Mouse (Mus musculus) ES-E14 (cell line): ENCODE results near the gene Rnf2. TPM values are rescaled to one million over a fixed set of nuclear protein-coding genes. Genes with fewer than 3 reads are reported as not detected.
"Not testable (repeated sequence)": the region's sequence is repeated elsewhere in the genome, so short reads cannot be mapped to it uniquely, and the experiment has no call there.

ENCODE experiments used
- DNase-seq: peaks from one replicate; pipeline ENCODE4 v3.0.0-alpha.2; 2013; ENCODE audit warnings: low read depth, low spot score
- H3K27ac ChIP-seq: 2 replicates; pipeline ENCODE4 v1.5.1; 2012; ENCODE audit warnings: low read depth, mild to moderate bottlenecking, low read length, moderate library complexity, mixed read lengths; ENCODE audit not compliant: poor library complexity, insufficient read depth, severe bottlenecking
- H3K36me3 ChIP-seq: 2 replicates; pipeline ENCODE4 v1.6.1; 2012; ENCODE audit warnings: mild to moderate bottlenecking, low read length, moderate library complexity, mixed read lengths; ENCODE audit not compliant: control insufficient read depth, poor library complexity, insufficient read depth, severe bottlenecking
- H3K4me1 ChIP-seq, 2 experiments: fragments of 150-350 bp in 1 of 2; sonication (generic) in 1 of 2; 2 replicates each; pipeline ENCODE4 v1.6.1; 2012; ENCODE audit warnings: low read length in 2 of 2, mild to moderate bottlenecking in 1 of 2, mixed read lengths in 1 of 2; ENCODE audit not compliant: control insufficient read depth in 2 of 2, insufficient read depth in 2 of 2, poor library complexity in 1 of 2
- H3K4me3 ChIP-seq, 2 experiments: fragments of 150-350 bp in 1 of 2; sonication (generic) in 1 of 2; 2 replicates each; pipeline ENCODE4 v1.5.1; 2012; ENCODE audit warnings: low read length in 2 of 2, low read depth in 1 of 2, mild to moderate bottlenecking in 1 of 2, mixed read lengths in 1 of 2; ENCODE audit not compliant: insufficient read depth in 1 of 2, poor library complexity in 1 of 2, severe bottlenecking in 1 of 2
- H3K9ac ChIP-seq: 2 replicates; pipeline ENCODE4 v1.6.1; 2012; ENCODE audit warnings: low read depth, mild to moderate bottlenecking, low read length, mixed read lengths; ENCODE audit not compliant: poor library complexity, insufficient read depth, severe bottlenecking
- H3K9me3 ChIP-seq: fragments of 150-350 bp; sonication (generic); 2 replicates; pipeline ENCODE4 v1.6.1; 2012; ENCODE audit warnings: low read depth, mild to moderate bottlenecking, low read length; ENCODE audit not compliant: control insufficient read depth, insufficient read depth
- CHD2 ChIP-seq: IDR thresholded peaks from 2 replicates; pipeline ENCODE4 v1.6.1; 2014; ENCODE audit warnings: mild to moderate bottlenecking, low read depth, low read length, inconsistent platforms
- HCFC1 ChIP-seq: IDR thresholded peaks from 2 replicates; pipeline ENCODE4 v1.6.1; 2012; ENCODE audit warnings: low read length, inconsistent platforms, borderline replicate concordance; ENCODE audit not compliant: insufficient read depth
- MAFK ChIP-seq: IDR thresholded peaks from 2 replicates; pipeline ENCODE4 v1.6.1; 2014; ENCODE audit warnings: mild to moderate bottlenecking, low read depth, low read length, inconsistent platforms; ENCODE audit not compliant: insufficient read depth
- ZC3H11A ChIP-seq: IDR thresholded peaks from 2 replicates; pipeline ENCODE4 v1.6.1; 2012; ENCODE audit warnings: low read depth, mild to moderate bottlenecking, inconsistent platforms, low read length, borderline replicate concordance
- ZNF384 ChIP-seq: IDR thresholded peaks from 2 replicates; pipeline ENCODE4 v1.6.1; 2012; ENCODE audit warnings: low read depth, low read length, inconsistent platforms
- in situ Hi-C, 2 experiments: fragments of 600-800 bp; cut with MboI; formaldehyde crosslinking; loops; one replicate each; pipeline ENCODE4 v1.15.1; 2025; ENCODE audit warnings: low sequenced_read_pairs in 2 of 2, inconsistent platforms in 1 of 2; ENCODE audit not compliant: unreplicated experiment in 2 of 2
- total RNA-seq: library from RNA; depleted of rRNA; stranded (reverse); fragments of 300-350 nt; gene quantifications from 2 replicates; pipeline ENCODE4 v1.2.3, GENCODE M21; 2012

Rnf2 gene
- total RNA-seq, 1 experiment, result 58.9 TPM

- no peak overlapping the region for H3K4me3 ChIP-seq
- H3K9me3 ChIP-seq, result no peaks in the 10 kb centered on the region
- in situ Hi-C loops, result loop anchor here in 1 of 2 experiments (10.0 kb wide), 1 partner anchor 221 kb away; no protein-coding TSS in a partner anchor
- DNase-seq, result no peak
- peaks cover 0 to 3% of the 10 kb centered on the region in 2 experiments; a peak in 1 of 4 replicates for H3K4me1 ChIP-seq
- H3K36me3 ChIP-seq, result peaks cover 2% of the 10 kb centered on the region
- H3K9ac ChIP-seq, result no peak overlapping the region
- no peak for TF ChIP-seq HCFC1
- TF ChIP-seq ZC3H11A, result 0 out of 2 replicates have a peak, but pooled peaks have one; percentile 30
- H3K27ac ChIP-seq, result no peak overlapping the region
Measured at GRCm38 (mm10) chr1:151483568-151483967, 17.2 kb downstream of the Rnf2 start.

- Histone ChIP-seq H3K4me3 (no peak overlapping the region), H3K9ac (no peak overlapping the region), H3K27ac (no peak overlapping the region), H3K4me1 (peaks cover 0 to 3% of the 10 kb centered on the region in 2 experiments; a peak in 1 of 4 replicates), H3K36me3 (peaks cover 2% of the 10 kb centered on the region), H3K9me3 (no peaks in the 10 kb centered on the region)
- no peak for TF ChIP-seq ZC3H11A
- no peak for TF ChIP-seq CHD2
- TF ChIP-seq HCFC1, result no peak
- no peak for TF ChIP-seq ZNF384
- no peak for TF ChIP-seq MAFK
- DNase-seq, result no peak
- in situ Hi-C loops, result loop anchor here in 1 of 2 experiments (10.0 kb wide), 1 partner anchor 222 kb away; no protein-coding TSS in a partner anchor
Measured at GRCm38 (mm10) chr1:151482497-151482896, 18.3 kb downstream of the Rnf2 start.

GRCm38 (mm10) chr1:151472386-151472785 is 28.4 kb downstream of the Rnf2 start:
- H3K4me3 ChIP-seq, in situ Hi-C loops, DNase-seq, H3K9ac ChIP-seq, H3K27ac ChIP-seq, H3K4me1 ChIP-seq, H3K9me3 ChIP-seq: not testable (repeated sequence)
- H3K36me3 ChIP-seq, result peaks cover 23% of the 10 kb centered on the region

GRCm38 (mm10) chr1:151471429-151471828 is 29.3 kb downstream of the Rnf2 start:
- no peak for DNase-seq
- in situ Hi-C loops, result no loop called here
- Histone ChIP-seq H3K27ac (no peak overlapping the region), H3K4me1 (peaks cover 0 to 8% of the 10 kb centered on the region in 2 experiments; a peak in 2 of 4 replicates), H3K9me3 (no peaks in the 10 kb centered on the region), H3K4me3 (no peak overlapping the region), H3K36me3 (peaks cover 22% of the 10 kb centered on the region), H3K9ac (no peak overlapping the region)
- TF ChIP-seq ZNF384 (no peak), HCFC1 (no peak), MAFK (no peak), ZC3H11A (no peak), CHD2 (no peak)

DNA sequence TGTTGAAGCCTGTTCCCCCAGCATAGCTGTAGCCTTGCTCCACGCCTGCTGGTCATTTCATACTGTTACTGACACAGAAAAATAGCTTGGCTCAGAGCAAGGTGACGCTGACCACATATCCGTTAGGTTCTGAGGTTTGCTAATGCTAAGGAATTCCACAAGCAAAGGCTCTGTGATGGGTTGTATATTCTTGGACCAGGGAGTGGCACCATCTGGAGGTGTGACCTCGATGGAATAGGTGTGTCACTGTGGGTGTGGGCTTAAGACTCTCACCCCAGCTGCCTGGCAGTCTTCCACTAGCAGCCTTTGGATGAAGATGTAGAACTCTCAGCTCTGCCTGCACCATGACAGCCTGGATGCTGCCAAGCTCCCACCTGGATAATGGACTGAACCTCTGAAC is 34.2 kb downstream of the Rnf2 start:
- Histone ChIP-seq H3K9ac (no peak overlapping the region), H3K9me3 (no peaks in the 10 kb centered on the region), H3K27ac (no peak overlapping the region), H3K4me1 (peaks cover 0 to 7% of the 10 kb centered on the region in 2 experiments; a peak in 2 of 4 replicates), H3K4me3 (no peak overlapping the region), H3K36me3 (peaks cover 6% of the 10 kb centered on the region)
- in situ Hi-C loops, result no loop called here
- TF ChIP-seq ZNF384 (no peak), CHD2 (no peak), MAFK (no peak)
- DNase-seq, result no peak
